Mouse (Mus musculus) limb, embryonic 15.5 days (tissue): ENCODE results near the gene Tnfrsf18. TPM values are rescaled to one million over a fixed set of nuclear protein-coding genes. Genes with fewer than 3 reads are reported as not detected.

Experiments used
- microRNA counts: library from miRNA; unstranded; fragments of <30 nt; microRNA quantifications from one replicate; lab custom pipeline; 2016
- microRNA-seq: library from miRNA; unstranded; fragments of <30 nt; microRNA quantifications from one replicate; pipeline ENCODE4, GENCODE M21; 2016
- polyA plus RNA-seq: library from polyadenylated mRNA; unstranded; fragments of >200 nt; fragmentation: Nextera tagmentation; extraction: Ambion mirVana; gene quantifications from 2 replicates; pipeline ENCODE4 v1.2.1, GENCODE M21; 2015

Gene Tnfrsf18
- polyA plus RNA-seq, 1 experiment from 2014 or later, result 3.6 TPM

MicroRNAs encoded within 50 kb of the gene (microRNA counts, 519-probe panel; counts per million panel counts)
- microRNA mmu-miR-200a (lab: Ali Mortazavi, UCI) (3,106 counts per million, percentile 72 among the panel's probes with 10 or more counts), microRNA mmu-miR-200b (lab: Ali Mortazavi, UCI) (3,420 counts per million, percentile 80 among the panel's probes with 10 or more counts), microRNA mmu-miR-429 (lab: Ali Mortazavi, UCI) (3,715 counts per million, percentile 86 among the panel's probes with 10 or more counts)

Small RNA genes lying within 50 kb of the gene (microRNA-seq; reads per million reads assigned to microRNA genes)
- gene Mir200a (449 reads per million, percentile 67 among the genes with 10 or more reads in this experiment), gene Mir200b (2,286 reads per million, percentile 82 among the genes with 10 or more reads in this experiment), gene Mir429 (7,435 reads per million, percentile 93 among the genes with 10 or more reads in this experiment)

Other genes with a start within 250 kb of the Tnfrsf18 start
- 0.38 and 0.52 TPM in 2 replicates for gene Tmem88b, start 240.3 kb upstream of the Tnfrsf18 start, polyA plus RNA-seq
- gene Ankrd65, start 235.7 kb upstream of the Tnfrsf18 start, polyA plus RNA-seq, result not detected in 2 replicates
- 169 and 184 TPM in 2 replicates for gene Mrpl20, start 223.3 kb upstream of the Tnfrsf18 start, polyA plus RNA-seq
- gene Ccnl2, start 213.7 kb upstream of the Tnfrsf18 start, polyA plus RNA-seq, result 185 and 187 TPM in 2 replicates
- gene Aurkaip1, start 194.9 kb upstream of the Tnfrsf18 start, polyA plus RNA-seq, result 123 and 128 TPM in 2 replicates
- gene Mxra8, start 186.5 kb upstream of the Tnfrsf18 start, polyA plus RNA-seq, result 150 and 197 TPM in 2 replicates
- 7.1 and 10.4 TPM in 2 replicates for gene Dvl1, start 178.8 kb upstream of the Tnfrsf18 start, polyA plus RNA-seq
- 0.32 and 0.42 TPM in 2 replicates for gene Tas1r3, start 162.8 kb upstream of the Tnfrsf18 start, polyA plus RNA-seq
- gene Cptp, start 156.7 kb upstream of the Tnfrsf18 start, polyA plus RNA-seq, result 19.7 and 20.8 TPM in 2 replicates
- 69.5 and 72.3 TPM in 2 replicates for gene Ints11, start 156.6 kb upstream of the Tnfrsf18 start, polyA plus RNA-seq
- 61.8 and 66.6 TPM in 2 replicates for gene Pusl1, start 134.4 kb upstream of the Tnfrsf18 start, polyA plus RNA-seq
- 23.3 and 23.8 TPM in 2 replicates for gene Acap3, start 134.3 kb upstream of the Tnfrsf18 start, polyA plus RNA-seq
- 87.9 and 99.7 TPM in 2 replicates for gene Ube2j2, start 82.3 kb upstream of the Tnfrsf18 start, polyA plus RNA-seq
- gene C1qtnf12, start 63.8 kb upstream of the Tnfrsf18 start, polyA plus RNA-seq, result 48.3 and 50.3 TPM in 2 replicates
- 16.1 and 16.4 TPM in 2 replicates for gene B3galt6, start 33.5 kb upstream of the Tnfrsf18 start, polyA plus RNA-seq
- 175 and 176 TPM in 2 replicates for gene Sdf4, start 33.3 kb upstream of the Tnfrsf18 start, polyA plus RNA-seq
- 0.55 and 0.99 TPM in 2 replicates for gene Tnfrsf4, start 12.3 kb upstream of the Tnfrsf18 start, polyA plus RNA-seq
- 2.5 and 3.1 TPM in 2 replicates for gene Ttll10, start 33.2 kb downstream of the Tnfrsf18 start, polyA plus RNA-seq
- gene 9430015G10Rik, start 83.8 kb downstream of the Tnfrsf18 start, polyA plus RNA-seq, result 29.9 and 31.8 TPM in 2 replicates
- gene Rnf223, start 104.3 kb downstream of the Tnfrsf18 start, polyA plus RNA-seq, result 1.0 and 1.2 TPM in 2 replicates
- 53.8 and 67.1 TPM in 2 replicates for gene Agrn, start 171.3 kb downstream of the Tnfrsf18 start, polyA plus RNA-seq
- 3.4 and 3.6 TPM in 2 replicates for gene Isg15, start 174.7 kb downstream of the Tnfrsf18 start, polyA plus RNA-seq
- gene AW011738, start 177.1 kb downstream of the Tnfrsf18 start, polyA plus RNA-seq, result 3.1 and 4.4 TPM in 2 replicates
- 4.7 and 6.7 TPM in 2 replicates for gene Perm1, start 189.7 kb downstream of the Tnfrsf18 start, polyA plus RNA-seq
- 44.6 and 45.5 TPM in 2 replicates for gene Plekhn1, start 208.7 kb downstream of the Tnfrsf18 start, polyA plus RNA-seq
- 58.0 and 68.4 TPM in 2 replicates for gene Noc2l, start 209.8 kb downstream of the Tnfrsf18 start, polyA plus RNA-seq
- gene Samd11, start 229.5 kb downstream of the Tnfrsf18 start, polyA plus RNA-seq, result 0.52 and 0.83 TPM in 2 replicates